8 mouse cellular contexts compared by ENCODE assay signal in the genomic region with DNA sequence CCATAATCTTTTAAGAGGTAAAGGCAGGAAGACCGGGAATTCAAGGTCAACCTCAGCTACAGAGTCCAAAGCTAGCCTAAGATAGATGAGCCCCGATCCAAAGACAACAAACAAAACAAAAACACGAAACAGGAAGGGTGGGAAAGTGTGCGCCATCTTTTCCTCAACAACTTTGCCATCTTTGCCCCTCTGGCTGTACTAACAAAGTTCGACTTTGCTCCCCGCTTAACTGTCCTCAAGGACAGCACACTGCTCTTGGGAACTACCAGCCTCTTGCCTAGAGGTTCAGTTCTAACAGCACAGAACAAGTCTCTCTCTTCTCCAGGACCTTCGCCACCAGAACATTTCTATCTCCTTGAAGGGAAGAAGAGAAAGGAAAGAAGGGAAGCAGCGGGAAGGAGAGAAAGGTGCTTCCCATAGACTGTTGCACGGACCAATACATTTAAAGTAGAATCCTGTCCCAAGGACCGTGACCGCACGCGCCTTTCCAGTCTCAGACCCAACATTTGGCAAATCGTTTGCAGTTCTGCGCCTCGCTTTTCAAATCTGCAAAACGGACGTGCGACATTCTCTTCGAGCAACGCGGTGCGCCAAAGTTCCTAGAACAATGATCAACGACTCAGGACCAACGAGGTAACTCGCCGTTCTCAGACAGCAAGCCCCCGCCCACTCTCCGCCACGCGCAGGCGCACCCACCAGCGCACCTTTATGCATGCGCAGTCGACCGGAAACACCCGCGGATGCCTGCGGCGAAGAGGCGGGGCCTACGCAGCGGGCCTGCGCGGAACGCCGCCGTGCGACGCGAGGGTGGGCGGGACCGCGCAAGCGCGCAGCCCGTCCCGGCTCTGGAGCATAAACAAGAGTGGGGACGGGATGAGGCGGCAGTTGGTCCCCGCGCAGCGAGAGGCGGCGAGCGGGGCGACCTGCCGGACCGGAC. TPM values are rescaled to one million over a fixed set of nuclear protein-coding genes. Genes with fewer than 3 reads are reported as not detected.
DNase-seq lines count a peak whose midpoint lies in the region; ATAC-seq and TF ChIP-seq lines count a peak whose summit lies in the region.

No protein-coding gene starts in this region.

- peak overlapping the region; percentile 72 for H3K4me3 ChIP-seq in heart, embryonic 12.5 days
- H3K4me3 ChIP-seq in kidney, postnatal 0 days (replicated peaks; ENCODE audit: low read depth, low read length), result peak overlapping the region; percentile 95
- H3K4me3 ChIP-seq in liver, embryonic 11.5 days (ENCODE audit: low read depth, low read length), result peak overlapping the region; percentile 84
- peak overlapping the region; percentile 74 for H3K4me3 ChIP-seq in stomach, embryonic 14.5 days (ENCODE audit: low read depth, low read length)

- peak overlapping the region; percentile 88 for H3K4me2 ChIP-seq in heart, embryonic 12.5 days
- peak overlapping the region; percentile 92 for H3K4me2 ChIP-seq in kidney, postnatal 0 days (ENCODE audit: low read length)
- H3K4me2 ChIP-seq in liver, embryonic 11.5 days, result peak overlapping the region; percentile 90
- peak overlapping the region; percentile 62 for H3K4me2 ChIP-seq in stomach, embryonic 14.5 days (replicated peaks; ENCODE audit: low read depth, low read length)

- no peak for TF ChIP-seq CTCF in kidney, postnatal 0 days (IDR thresholded peaks at IDR 0.05; ENCODE audit: low read depth)

- H3K27ac ChIP-seq in heart, embryonic 12.5 days (ENCODE audit: poor library complexity, severe bottlenecking), result peak overlapping the region; percentile 87
- H3K27ac ChIP-seq in kidney, postnatal 0 days, result peak overlapping the region; percentile 92
- H3K27ac ChIP-seq in liver, embryonic 11.5 days (ENCODE audit: low read depth, low read length), result peak overlapping the region; percentile 93
- H3K27ac ChIP-seq in stomach, embryonic 14.5 days (ENCODE audit: low read length), result peak overlapping the region; percentile 87

- peak; percentile 98 for DNase-seq in B cell, adult 2 months
- DNase-seq in brain, adult 2 months (ENCODE audit: low read depth, low spot score), result peak; percentile 98
- peak; percentile 97 for DNase-seq in kidney, postnatal 0 days (ENCODE audit: low spot score)
- DNase-seq in liver, embryonic 11.5 days (ENCODE audit: low spot score), result peak; percentile 96
- peak; percentile 99 for DNase-seq in naive thymus-derived CD4-positive, alpha-beta T cell, adult 2 months (ENCODE audit: low read depth)

- H3K9me3 ChIP-seq in heart, embryonic 12.5 days (replicated peaks), result no peaks in the 10 kb centered on the region
- H3K9me3 ChIP-seq in kidney, postnatal 0 days (replicated peaks; ENCODE audit: low read length), result no peaks in the 10 kb centered on the region
- H3K9me3 ChIP-seq in liver, embryonic 11.5 days (ENCODE audit: control insufficient read depth, low read length), result no peaks in the 10 kb centered on the region
- H3K9me3 ChIP-seq in stomach, embryonic 14.5 days (ENCODE audit: control insufficient read depth, low read depth, low read length), result no peaks in the 10 kb centered on the region

- peaks cover 6% of the 10 kb centered on the region for H3K27me3 ChIP-seq in heart, embryonic 12.5 days (replicated peaks)
- no peaks in the 10 kb centered on the region for H3K27me3 ChIP-seq in kidney, postnatal 0 days (ENCODE audit: insufficient read depth, low read length)
- H3K27me3 ChIP-seq in liver, embryonic 11.5 days (replicated peaks; ENCODE audit: control insufficient read depth, insufficient read depth, low read length), result no peaks in the 10 kb centered on the region
- no peaks in the 10 kb centered on the region for H3K27me3 ChIP-seq in stomach, embryonic 14.5 days (ENCODE audit: control insufficient read depth, insufficient read depth, low read length)

- peaks cover 12% of the 10 kb centered on the region for H3K4me1 ChIP-seq in heart, embryonic 12.5 days (replicated peaks)
- H3K4me1 ChIP-seq in kidney, postnatal 0 days (replicated peaks; ENCODE audit: insufficient read depth, low read length), result peaks cover 10% of the 10 kb centered on the region
- peaks cover 14% of the 10 kb centered on the region for H3K4me1 ChIP-seq in liver, embryonic 11.5 days (replicated peaks; ENCODE audit: control insufficient read depth, insufficient read depth, low read length)
- H3K4me1 ChIP-seq in stomach, embryonic 14.5 days (ENCODE audit: control insufficient read depth, insufficient read depth, low read length), result peaks cover 4% of the 10 kb centered on the region; the same call in 1 of the 2 replicates

- WGBS in heart, embryonic 12.5 days, result under 1% methylated on average over 69 of the region's 69 CpGs
- under 1% methylated on average over 69 of the region's 69 CpGs for WGBS in kidney, postnatal 0 days
- WGBS in liver, embryonic 11.5 days, result under 1% methylated on average over 69 of the region's 69 CpGs
- under 1% methylated on average over 68 of the region's 69 CpGs for WGBS in stomach, embryonic 14.5 days

- peak overlapping the region; percentile 86 for H3K9ac ChIP-seq in heart, embryonic 12.5 days
- peak overlapping the region; percentile 90 for H3K9ac ChIP-seq in kidney, postnatal 0 days (ENCODE audit: low read depth, low read length)
- H3K9ac ChIP-seq in liver, embryonic 11.5 days (ENCODE audit: low read depth, low read length), result peak overlapping the region; percentile 92
- peak overlapping the region; percentile 87 for H3K9ac ChIP-seq in stomach, embryonic 14.5 days (replicated peaks; ENCODE audit: low read depth, low read length)

- peak; percentile 95 for ATAC-seq in erythroblast, adult 5-6 weeks (replicated peaks; ENCODE audit: low FRiP score, poor library complexity, severe bottlenecking)
- peak; percentile 98 for ATAC-seq in heart, embryonic 12.5 days (ENCODE audit: insufficient number of reproducible peaks, low FRiP score)
- ATAC-seq in kidney, postnatal 0 days (replicated peaks; ENCODE audit: low FRiP score, low read depth), result peak; percentile 96
- peak; percentile 97 for ATAC-seq in liver, embryonic 11.5 days (replicated peaks; ENCODE audit: low FRiP score)
- peak; percentile 99 for ATAC-seq in stomach, embryonic 14.5 days (ENCODE audit: insufficient number of reproducible peaks, insufficient read depth, low FRiP score, low read depth)

- peaks cover 11% of the 10 kb centered on the region for H3K36me3 ChIP-seq in heart, embryonic 12.5 days
- H3K36me3 ChIP-seq in kidney, postnatal 0 days (ENCODE audit: insufficient read depth, low read length), result peaks cover 8% of the 10 kb centered on the region; the same call in 1 of the 2 replicates
- H3K36me3 ChIP-seq in liver, embryonic 11.5 days (ENCODE audit: control insufficient read depth, insufficient read depth, low read length), result peaks cover 10% of the 10 kb centered on the region
- H3K36me3 ChIP-seq in stomach, embryonic 14.5 days (ENCODE audit: control insufficient read depth, insufficient read depth, low read length), result peaks cover 9% of the 10 kb centered on the region

RNA-seq across cellular contexts. Expression of a gene that starts 1.5 kb away (rescaled TPM):
- total RNA-seq in erythroblast, adult 5-6 weeks (2015; ENCODE audit: low replicate concordance), result 50.6 and 60.9 TPM in 2 replicates
- total RNA-seq in erythroblast, adult 5-6 weeks (2017; ENCODE audit: low replicate concordance), result 115 and 134 TPM in 2 replicates
- 35.3 and 36.6 TPM in 2 replicates for polyA plus RNA-seq in heart, embryonic 12.5 days (2016; fragmentation: Nextera tagmentation; extraction: Ambion mirVana)
- polyA plus RNA-seq in kidney, postnatal 0 days (2015; fragmentation: Nextera tagmentation; extraction: Ambion mirVana), result 41.8 and 46.2 TPM in 2 replicates
- polyA plus RNA-seq in liver, embryonic 11.5 days (2014; fragmentation: Nextera tagmentation; extraction: Ambion mirVana), result 52.7 and 56.3 TPM in 2 replicates
- 40.1 and 42.9 TPM in 2 replicates for polyA plus RNA-seq in stomach, embryonic 14.5 days (2014; fragmentation: Nextera tagmentation; extraction: Ambion mirVana)

RNA-seq across cellular contexts. Expression of a gene that starts 20.4 kb away (rescaled TPM):
- total RNA-seq in erythroblast, adult 5-6 weeks (2015; ENCODE audit: low replicate concordance), result not detected in 2 replicates
- not detected in 2 replicates for total RNA-seq in erythroblast, adult 5-6 weeks (2017; ENCODE audit: low replicate concordance)
- 0.18 and 0.32 TPM in 2 replicates for polyA plus RNA-seq in heart, embryonic 12.5 days (2016; fragmentation: Nextera tagmentation; extraction: Ambion mirVana)
- 0.59 and 0.64 TPM in 2 replicates for polyA plus RNA-seq in kidney, postnatal 0 days (2015; fragmentation: Nextera tagmentation; extraction: Ambion mirVana)
- 20.2 and 23.0 TPM in 2 replicates for polyA plus RNA-seq in liver, embryonic 11.5 days (2014; fragmentation: Nextera tagmentation; extraction: Ambion mirVana)
- 2.0 and 2.6 TPM in 2 replicates for polyA plus RNA-seq in stomach, embryonic 14.5 days (2014; fragmentation: Nextera tagmentation; extraction: Ambion mirVana)

Comparison
In these comparisons a context has a peak if more than half of its experiments do, and no peak if none do; other contexts are left out.
1. Peak in every context shown above with its lines: DNase-seq, ATAC-seq, H3K4me3 ChIP-seq and H3K27ac ChIP-seq.